ENCODE assay signal across 9 mouse cellular contexts in genomic region chr5:112848586-112849280, GRCm38 (mm10). TPM values are rescaled to one million over a fixed set of nuclear protein-coding genes. Genes with fewer than 3 reads are reported as not detected.
DNase-seq lines count a peak whose midpoint lies in the region; ATAC-seq and TF ChIP-seq lines count a peak whose summit lies in the region.
"Had no signal": no experiment of that assay in that cellular context is flagged by ENCODE, and none has a peak within 500 bp of the region (broad histone marks: within the 10 kb centered on the region; RNA-seq: fewer than 3 reads in every experiment).

No protein-coding gene starts in this region.

- ATAC-seq in heart, embryonic 13.5 days (ENCODE audit: extremely low read depth, insufficient number of reproducible peaks, low FRiP score, low TSS enrichment): no peak
- no peak for ATAC-seq in kidney, embryonic 16.5 days (ENCODE audit: low FRiP score, low TSS enrichment)
- no peak for ATAC-seq in lung, embryonic 16.5 days (ENCODE audit: low read depth)

- H3K4me3 ChIP-seq in E14TG2a.4 (replicated peaks; ENCODE audit: low read length): peak overlapping the region; percentile 78
- H3K4me3 ChIP-seq in heart, embryonic 13.5 days: no peak overlapping the region
- no peak overlapping the region for H3K4me3 ChIP-seq in kidney, embryonic 16.5 days (ENCODE audit: low read length)
- H3K4me3 ChIP-seq in lung, embryonic 16.5 days (ENCODE audit: low read length): no peak overlapping the region
- H3K4me3 ChIP-seq: liver, embryonic 13.5 days had no signal

- WGBS in heart, embryonic 13.5 days: 18% methylated on average over 16 of the region's 16 CpGs
- 4% methylated on average over 16 of the region's 16 CpGs for WGBS in kidney, embryonic 16.5 days
- 6% methylated on average over 16 of the region's 16 CpGs for WGBS in lung, embryonic 16.5 days

- DNase-seq in adrenal gland, adult 18-20 months (ENCODE audit: low spot score in 2 of 2): peak; percentile 49
- DNase-seq in embryo, embryonic 11 days: peak; percentile 79
- peak; percentile 17 for DNase-seq in retina, postnatal 7 days (ENCODE audit: low read depth, low spot score)
- no peak for DNase-seq in Muller cell, postnatal 12 days (ENCODE audit: inconsistent ontology term)
- DNase-seq: liver, embryonic 13.5 days had no signal

- H3K27me3 ChIP-seq in E14TG2a.4 (ENCODE audit: insufficient read depth, low read length): peaks cover 20% of the 10 kb centered on the region
- peaks cover 18% of the 10 kb centered on the region; the same call in 1 of the 2 replicates for H3K27me3 ChIP-seq in heart, embryonic 13.5 days (replicated peaks)
- peaks cover 8% of the 10 kb centered on the region; the same call in 1 of the 2 replicates for H3K27me3 ChIP-seq in kidney, embryonic 16.5 days (ENCODE audit: insufficient read depth, low read length)
- no peaks in the 10 kb centered on the region for H3K27me3 ChIP-seq in lung, embryonic 16.5 days (ENCODE audit: control insufficient read depth, insufficient read depth, low read depth, low read length)
- H3K27me3 ChIP-seq: liver, embryonic 13.5 days had no signal

- H3K9me3 ChIP-seq in E14TG2a.4 (ENCODE audit: low read length): no peaks in the 10 kb centered on the region
- no peaks in the 10 kb centered on the region for H3K9me3 ChIP-seq in heart, embryonic 13.5 days
- H3K9me3 ChIP-seq in kidney, embryonic 16.5 days (ENCODE audit: low read length): no peaks in the 10 kb centered on the region
- H3K9me3 ChIP-seq in lung, embryonic 16.5 days (ENCODE audit: control insufficient read depth, low read length): no peaks in the 10 kb centered on the region
- H3K9me3 ChIP-seq: liver, embryonic 13.5 days had no signal

- H3K4me1 ChIP-seq in E14TG2a.4 (replicated peaks; ENCODE audit: low read depth, low read length): peaks cover 67% of the 10 kb centered on the region
- peaks cover 48% of the 10 kb centered on the region for H3K4me1 ChIP-seq in heart, embryonic 13.5 days
- H3K4me1 ChIP-seq in kidney, embryonic 16.5 days (ENCODE audit: insufficient read depth, low read length): peaks cover 22% of the 10 kb centered on the region
- peaks cover 15% of the 10 kb centered on the region for H3K4me1 ChIP-seq in lung, embryonic 16.5 days (replicated peaks; ENCODE audit: control insufficient read depth, insufficient read depth, low read length)
- H3K4me1 ChIP-seq: liver, embryonic 13.5 days had no signal

- H3K36me3 ChIP-seq in E14TG2a.4 (ENCODE audit: insufficient read depth, low read length): no peaks in the 10 kb centered on the region
- H3K36me3 ChIP-seq in heart, embryonic 13.5 days: peaks cover 39% of the 10 kb centered on the region
- no peaks in the 10 kb centered on the region for H3K36me3 ChIP-seq in kidney, embryonic 16.5 days (ENCODE audit: insufficient read depth, low read length)
- H3K36me3 ChIP-seq in lung, embryonic 16.5 days (ENCODE audit: control insufficient read depth, insufficient read depth, low read length): no peaks in the 10 kb centered on the region
- H3K36me3 ChIP-seq: liver, embryonic 13.5 days had no signal

- H3K27ac ChIP-seq in heart, embryonic 13.5 days (replicated peaks): no peak overlapping the region
- H3K27ac ChIP-seq in kidney, embryonic 16.5 days (ENCODE audit: low read length): no peak overlapping the region
- no peak overlapping the region for H3K27ac ChIP-seq in lung, embryonic 16.5 days (ENCODE audit: low read length)
- H3K27ac ChIP-seq: liver, embryonic 13.5 days had no signal

- TF ChIP-seq CTCF in E14TG2a.4 (conservative IDR thresholded peaks at IDR 0.05; ENCODE audit: low read length): peak; percentile 86

- H3K9ac ChIP-seq in heart, embryonic 13.5 days: peak overlapping the region; percentile 24; the same call in 1 of the 2 replicates
- no peak overlapping the region for H3K9ac ChIP-seq in kidney, embryonic 16.5 days (replicated peaks; ENCODE audit: low read length)
- no peak overlapping the region for H3K9ac ChIP-seq in lung, embryonic 16.5 days (ENCODE audit: low read length)
- H3K9ac ChIP-seq: liver, embryonic 13.5 days had no signal

- no peak overlapping the region for H3K4me2 ChIP-seq in heart, embryonic 13.5 days
- H3K4me2 ChIP-seq in kidney, embryonic 16.5 days (replicated peaks; ENCODE audit: low read depth, low read length): peak overlapping the region; percentile 31
- H3K4me2 ChIP-seq in lung, embryonic 16.5 days (ENCODE audit: low read depth, low read length): peak overlapping the region; percentile 3; the same call in 1 of the 2 replicates
- H3K4me2 ChIP-seq: liver, embryonic 13.5 days had no signal

RNA-seq across cellular contexts. Expression of gene Myo18b, which starts 47.4 kb away (rescaled TPM):
- under 1 TPM; 0.07 to 0.45 TPM for total RNA-seq in adrenal gland, adult 18-20 months (2021)
- 17.1 and 17.7 TPM in 2 replicates for polyA plus RNA-seq in heart, embryonic 13.5 days (2015; fragmentation: Nextera tagmentation; extraction: Ambion mirVana)
- polyA plus RNA-seq in kidney, embryonic 16.5 days (2015; fragmentation: Nextera tagmentation; extraction: Ambion mirVana): 0.39 and 0.41 TPM in 2 replicates
- polyA plus RNA-seq in lung, embryonic 16.5 days (2015; fragmentation: Nextera tagmentation; extraction: Ambion mirVana): 1.1 and 1.3 TPM in 2 replicates
